Mouse (Mus musculus) neural tube, embryonic 15.5 days (tissue): Measurements from ENCODE around the gene Fkbp10. TPM values are rescaled to one million over a fixed set of nuclear protein-coding genes. Genes with fewer than 3 reads are reported as not detected.

Experiments used
- microRNA-seq: library from miRNA; unstranded; fragments of <30 nt; microRNA quantifications from one replicate; pipeline ENCODE4, GENCODE M21; 2017
- polyA plus RNA-seq: library from polyadenylated mRNA; unstranded; fragments of >200 nt; fragmentation: Nextera tagmentation; extraction: Ambion mirVana; gene quantifications from 2 replicates; pipeline ENCODE4 v1.2.1, GENCODE M21; 2015

Fkbp10 gene
- polyA plus RNA-seq, 1 experiment from 2014 or later, result 29.8 TPM

Small RNAs within 50 kb of the gene (microRNA-seq; reads per million reads assigned to microRNA genes)
- gene Gm27374, result not detected

Other genes with a start within 250 kb of the Fkbp10 start
- gene Krt9, start 222.5 kb upstream of the Fkbp10 start, polyA plus RNA-seq, result 0.06 and 0.08 TPM in 2 replicates
- gene Krt14, start 208.1 kb upstream of the Fkbp10 start, polyA plus RNA-seq, result 1.7 and 6.3 TPM in 2 replicates
- 0.27 TPM in 1 of 2 replicates, not detected in the other for gene Krt16, start 166.8 kb upstream of the Fkbp10 start, polyA plus RNA-seq
- 0.73 and 63.9 TPM in 2 replicates for gene Krt17, start 154.7 kb upstream of the Fkbp10 start, polyA plus RNA-seq
- not detected in 2 replicates for gene Krt42, start 145.8 kb upstream of the Fkbp10 start, polyA plus RNA-seq
- 1,270 and 1,336 TPM in 2 replicates for gene Eif1, start 95.8 kb upstream of the Fkbp10 start, polyA plus RNA-seq
- gene Gast, start 81.3 kb upstream of the Fkbp10 start, polyA plus RNA-seq, result 0.75 TPM in 1 of 2 replicates, not detected in the other
- 233 and 264 TPM in 2 replicates for gene Hap1, start 59.6 kb upstream of the Fkbp10 start, polyA plus RNA-seq
- 58.2 and 74.6 TPM in 2 replicates for gene Jup, start 17.9 kb upstream of the Fkbp10 start, polyA plus RNA-seq
- 24.3 and 24.4 TPM in 2 replicates for gene P3h4, start 861 bp upstream of the Fkbp10 start, polyA plus RNA-seq
- gene Nt5c3b, start 26.1 kb downstream of the Fkbp10 start, polyA plus RNA-seq, result 118 and 121 TPM in 2 replicates
- gene Klhl10, start 26.2 kb downstream of the Fkbp10 start, polyA plus RNA-seq, result 0.83 and 0.84 TPM in 2 replicates
- 9.1 and 10.1 TPM in 2 replicates for gene Klhl11, start 57.0 kb downstream of the Fkbp10 start, polyA plus RNA-seq
- 213 and 218 TPM in 2 replicates for gene Acly, start 112.3 kb downstream of the Fkbp10 start, polyA plus RNA-seq
- 1.2 and 2.1 TPM in 2 replicates for gene Ttc25, start 129.9 kb downstream of the Fkbp10 start, polyA plus RNA-seq
- 62.0 and 74.6 TPM in 2 replicates for gene Cnp, start 159.2 kb downstream of the Fkbp10 start, polyA plus RNA-seq
- gene Nkiras2, start 203.5 kb downstream of the Fkbp10 start, polyA plus RNA-seq, result 90.1 and 96.3 TPM in 2 replicates
- gene Dnajc7, start 204.5 kb downstream of the Fkbp10 start, polyA plus RNA-seq, result 287 and 298 TPM in 2 replicates